8 mouse cellular contexts compared by ENCODE assay signal in genomic region chr5:60042603-60043175, GRCm38 (mm10).
A peak's percentile ranks its signal among the peaks of the same experiment; 100 is the strongest.
DNase-seq lines count a peak whose midpoint lies in the region; ATAC-seq and TF ChIP-seq lines count a peak whose summit lies in the region.
"Not testable (repeated sequence)": the region's sequence is repeated elsewhere in the genome, so short reads cannot be mapped to it uniquely, and the experiment has no call there.

No protein-coding gene starts in this region.

- 94% methylated on average over 6 of the region's 7 CpGs for WGBS in embryonic facial prominence, embryonic 14.5 days
- 92% methylated on average over 6 of the region's 7 CpGs for WGBS in hindbrain, embryonic 12.5 days
- 97% methylated on average over 6 of the region's 7 CpGs for WGBS in kidney, embryonic 14.5 days
- WGBS in liver, embryonic 13.5 days (ENCODE audit: insufficient replicate concordance) = 86% methylated on average over 6 of the region's 7 CpGs
- WGBS in neural tube, embryonic 13.5 days = 93% methylated on average over 6 of the region's 7 CpGs

- H3K4me3 ChIP-seq in G1E (ENCODE audit: low read depth, low read length); embryonic facial prominence, embryonic 14.5 days (ENCODE audit: low read depth, low read length); hindbrain, embryonic 12.5 days; kidney, embryonic 14.5 days (ENCODE audit: low read length); liver, embryonic 13.5 days (replicated peaks); neural tube, embryonic 13.5 days: not testable (repeated sequence)

- peak; percentile 100 for ATAC-seq in G1E (ENCODE audit: extremely low read depth, insufficient number of reproducible peaks, low FRiP score, poor library complexity, severe bottlenecking)
- peak; percentile 100 for ATAC-seq in embryonic facial prominence, embryonic 14.5 days (ENCODE audit: low read depth)
- peak; percentile 100 for ATAC-seq in frontal cortex, adult (ENCODE audit: low TSS enrichment)
- ATAC-seq in hindbrain, embryonic 12.5 days (ENCODE audit: low FRiP score) = peak; percentile 100
- ATAC-seq in kidney, embryonic 14.5 days (ENCODE audit: low FRiP score, low TSS enrichment) = peak; percentile 100
- peak; percentile 100 for ATAC-seq in liver, embryonic 13.5 days (ENCODE audit: low read depth)
- ATAC-seq in megakaryocyte-erythroid progenitor cell, adult 5-6 weeks (replicated peaks; ENCODE audit: low FRiP score, low TSS enrichment, poor library complexity, severe bottlenecking) = peak; percentile 100
- peak; percentile 100 for ATAC-seq in neural tube, embryonic 13.5 days (ENCODE audit: low read depth)

- H3K27ac ChIP-seq in embryonic facial prominence, embryonic 14.5 days (replicated peaks; ENCODE audit: low read depth, low read length); hindbrain, embryonic 12.5 days; kidney, embryonic 14.5 days (ENCODE audit: low read depth, low read length); liver, embryonic 13.5 days; neural tube, embryonic 13.5 days (replicated peaks): not testable (repeated sequence)

- not testable (repeated sequence) for H3K27me3 ChIP-seq in G1E (ENCODE audit: insufficient read depth, low read length); embryonic facial prominence, embryonic 14.5 days (replicated peaks; ENCODE audit: control insufficient read depth, insufficient read depth, low read length); hindbrain, embryonic 12.5 days; kidney, embryonic 14.5 days (ENCODE audit: control insufficient read depth, insufficient read depth, low read length); liver, embryonic 13.5 days; neural tube, embryonic 13.5 days

- peaks cover 20% of the 10 kb centered on the region for H3K9me3 ChIP-seq in G1E (replicated peaks)
- H3K9me3 ChIP-seq in embryonic facial prominence, embryonic 14.5 days (ENCODE audit: control insufficient read depth, low read length); hindbrain, embryonic 12.5 days (replicated peaks); kidney, embryonic 14.5 days (ENCODE audit: control insufficient read depth, low read length); liver, embryonic 13.5 days (replicated peaks); neural tube, embryonic 13.5 days: not testable (repeated sequence)

- not testable (repeated sequence) for H3K4me1 ChIP-seq in G1E (ENCODE audit: insufficient read depth, low read depth, low read length); embryonic facial prominence, embryonic 14.5 days (ENCODE audit: control insufficient read depth, insufficient read depth, low read length); hindbrain, embryonic 12.5 days; kidney, embryonic 14.5 days (ENCODE audit: control insufficient read depth, insufficient read depth, low read length); liver, embryonic 13.5 days (replicated peaks); neural tube, embryonic 13.5 days (replicated peaks)

- H3K36me3 ChIP-seq in G1E (replicated peaks); embryonic facial prominence, embryonic 14.5 days (ENCODE audit: control insufficient read depth, insufficient read depth, low read length); hindbrain, embryonic 12.5 days; kidney, embryonic 14.5 days (ENCODE audit: control insufficient read depth, insufficient read depth, low read length); liver, embryonic 13.5 days; neural tube, embryonic 13.5 days: not testable (repeated sequence)

- not testable (repeated sequence) for DNase-seq in G1E (ENCODE audit: low spot score); embryonic facial prominence, embryonic 14.5 days (ENCODE audit: low spot score); liver, embryonic 13.5 days

- H3K9ac ChIP-seq in embryonic facial prominence, embryonic 14.5 days (ENCODE audit: low read depth, low read length); hindbrain, embryonic 12.5 days; kidney, embryonic 14.5 days (ENCODE audit: low read depth, low read length); liver, embryonic 13.5 days; neural tube, embryonic 13.5 days: not testable (repeated sequence)

- H3K4me2 ChIP-seq in embryonic facial prominence, embryonic 14.5 days (ENCODE audit: low read depth, low read length); hindbrain, embryonic 12.5 days (replicated peaks); kidney, embryonic 14.5 days (replicated peaks; ENCODE audit: low read depth, low read length); liver, embryonic 13.5 days; neural tube, embryonic 13.5 days: not testable (repeated sequence)

- TF ChIP-seq CTCF in G1E (IDR thresholded peaks at IDR 0.05; ENCODE audit: low read depth, low read length) = not testable (repeated sequence)
